Mouse (Mus musculus): ENCODE measurements around the gene Tmem54. TPM values are rescaled to one million over a fixed set of nuclear protein-coding genes. Genes with fewer than 3 reads are reported as not detected.

Gene Tmem54
- total RNA-seq, 1 experiment from 2014 or later = not detected

- no peak for ATAC-seq (replicated peaks; ENCODE audit: low read depth, poor library complexity, severe bottlenecking)
Observed at GRCm38 (mm10) chr4:129144401-129145367, 39.3 kb downstream of the Tmem54 start.

GRCm38 (mm10) chr4:129145411-129145810 lies 40.1 kb downstream of the Tmem54 start:
- ATAC-seq (replicated peaks; ENCODE audit: low read depth, poor library complexity, severe bottlenecking) = no peak

- ATAC-seq (replicated peaks; ENCODE audit: low read depth, poor library complexity, severe bottlenecking) = no peak
Observed at GRCm38 (mm10) chr4:129145943-129146342, 40.6 kb downstream of the Tmem54 start.

- peak; percentile 40 for ATAC-seq (replicated peaks; ENCODE audit: low read depth, poor library complexity, severe bottlenecking)
Observed at GRCm38 (mm10) chr4:129146392-129146791, 41.0 kb downstream of the Tmem54 start.

GRCm38 (mm10) chr4:129147552-129148103 lies 42.3 kb downstream of the Tmem54 start:
- ATAC-seq (replicated peaks; ENCODE audit: low read depth, poor library complexity, severe bottlenecking) = no peak

GRCm38 (mm10) chr4:129149321-129149720 lies 44.0 kb downstream of the Tmem54 start:
- no peak for ATAC-seq (replicated peaks; ENCODE audit: low read depth, poor library complexity, severe bottlenecking)

- ATAC-seq (replicated peaks; ENCODE audit: low read depth, poor library complexity, severe bottlenecking) = no peak
Observed at GRCm38 (mm10) chr4:129151276-129151811, 46.0 kb downstream of the Tmem54 start.

- no peak for ATAC-seq (replicated peaks; ENCODE audit: low read depth, poor library complexity, severe bottlenecking)
Observed at GRCm38 (mm10) chr4:129157541-129157940, 52.2 kb downstream of the Tmem54 start.

GRCm38 (mm10) chr4:129158549-129158948 lies 53.2 kb downstream of the Tmem54 start:
- 0 out of 2 replicates have a peak, but pooled peaks have one; percentile 54 for ATAC-seq (replicated peaks; ENCODE audit: low read depth, poor library complexity, severe bottlenecking)

GRCm38 (mm10) chr4:129161076-129161475 lies 55.7 kb downstream of the Tmem54 start:
- ATAC-seq (replicated peaks; ENCODE audit: low read depth, poor library complexity, severe bottlenecking) = no peak

Other genes starting within 250 kb of the Tmem54 start
- 0.37 and 0.39 TPM in 2 replicates for gene Trim62, start 222.0 kb upstream of the Tmem54 start, total RNA-seq (2017)
- gene Azin2, start 143.1 kb upstream of the Tmem54 start, total RNA-seq (2017) = 1.1 and 1.6 TPM in 2 replicates
- 148 and 164 TPM in 2 replicates for gene Ak2, start 113.6 kb upstream of the Tmem54 start, total RNA-seq (2017)
- 33.2 and 35.7 TPM in 2 replicates for gene Rnf19b, start 47.3 kb upstream of the Tmem54 start, total RNA-seq (2017)
- 0.41 TPM in 1 of 2 replicates, not detected in the other for gene Hpca, start 16.5 kb downstream of the Tmem54 start, total RNA-seq (2017)
- not detected in 2 replicates for gene Fndc5, start 31.5 kb downstream of the Tmem54 start, total RNA-seq (2017)
- gene S100pbp, start 84.2 kb downstream of the Tmem54 start, total RNA-seq (2017) = 15.3 and 22.3 TPM in 2 replicates
- gene Yars, start 84.2 kb downstream of the Tmem54 start, total RNA-seq (2017) = 50.9 and 62.3 TPM in 2 replicates
- 0.15 and 1.1 TPM in 2 replicates for gene C77080, start 155.9 kb downstream of the Tmem54 start, total RNA-seq (2017)
- gene Sync, start 182.1 kb downstream of the Tmem54 start, total RNA-seq (2017) = not detected in 2 replicates
- 120 and 139 TPM in 2 replicates for gene Rbbp4, start 229.8 kb downstream of the Tmem54 start, total RNA-seq (2017)
- 59.1 and 73.1 TPM in 2 replicates for gene Zbtb8os, start 230.1 kb downstream of the Tmem54 start, total RNA-seq (2017)

Measured in common myeloid progenitor, adult 5-6 weeks (primary cell).